Mouse (Mus musculus) brain, embryonic 14.5 days (tissue): ENCODE results near the gene Tead1. TPM values are rescaled to one million over a fixed set of nuclear protein-coding genes. Genes with fewer than 3 reads are reported as not detected.

Experiments
- DNase-seq: peaks from one replicate; pipeline ENCODE4 v3.0.0-alpha.2; 2011; ENCODE audit warnings: low read depth
- CTCF ChIP-seq: fragments of 200-500 bp; IDR thresholded peaks from 2 replicates; pipeline ENCODE4 v1.5.1; 2012; ENCODE audit warnings: inconsistent platforms, mild to moderate bottlenecking, moderate library complexity, borderline replicate concordance; ENCODE audit not compliant: insufficient read depth, insufficient read length; ENCODE audit errors: extremely low read depth
- POLR2A ChIP-seq: fragments of 200-500 bp; IDR thresholded peaks from 2 replicates; pipeline ENCODE4 v1.6.1; 2012; ENCODE audit warnings: mild to moderate bottlenecking, inconsistent platforms, borderline replicate concordance; ENCODE audit not compliant: poor library complexity, insufficient read depth, insufficient read length, severe bottlenecking; ENCODE audit errors: extremely low read depth
- polyA plus RNA-seq: library from polyadenylated mRNA; depleted of rRNA; stranded (reverse); fragments of >200 nt; gene quantifications from 2 replicates; pipeline ENCODE4 v1.2.3, GENCODE M21; 2012

Tead1 gene
- polyA plus RNA-seq, 1 experiment, result 27.2 TPM

GRCm38 (mm10) chr7:112743063-112743462, 63.9 kb downstream of the Tead1 start:
- no peak for TF ChIP-seq CTCF
- no peak for TF ChIP-seq POLR2A
- peak; percentile 59 for DNase-seq

- peak; percentile 89 for DNase-seq
- TF ChIP-seq CTCF (no peak), POLR2A (no peak)
Measured at GRCm38 (mm10) chr7:112743621-112744395, 64.7 kb downstream of the Tead1 start.

- no peak for DNase-seq
- TF ChIP-seq CTCF (no peak), POLR2A (no peak)
Measured at GRCm38 (mm10) chr7:112747187-112747586, 68.1 kb downstream of the Tead1 start.

- no peak for DNase-seq
- no peak for TF ChIP-seq CTCF
- TF ChIP-seq POLR2A, result no peak
Measured at GRCm38 (mm10) chr7:112747836-112748235, 68.7 kb downstream of the Tead1 start.

- TF ChIP-seq CTCF, result no peak
- no peak for TF ChIP-seq POLR2A
- no peak for DNase-seq
Measured at GRCm38 (mm10) chr7:112748327-112748726, 69.2 kb downstream of the Tead1 start.

GRCm38 (mm10) chr7:112750101-112750500, 71.0 kb downstream of the Tead1 start:
- DNase-seq, result no peak
- no peak for TF ChIP-seq CTCF
- no peak for TF ChIP-seq POLR2A

GRCm38 (mm10) chr7:112752311-112752710, 73.2 kb downstream of the Tead1 start:
- no peak for TF ChIP-seq CTCF
- no peak for TF ChIP-seq POLR2A
- no peak for DNase-seq

GRCm38 (mm10) chr7:112753314-112753713, 74.2 kb downstream of the Tead1 start:
- TF ChIP-seq CTCF (no peak), POLR2A (no peak)
- peak; percentile 73 for DNase-seq

GRCm38 (mm10) chr7:112759359-112759975, 80.3 kb downstream of the Tead1 start:
- TF ChIP-seq CTCF (no peak), POLR2A (no peak)
- DNase-seq, result no peak

- TF ChIP-seq CTCF (no peak), POLR2A (no peak)
- DNase-seq, result no peak
Measured at GRCm38 (mm10) chr7:112760293-112760692, 81.2 kb downstream of the Tead1 start.

GRCm38 (mm10) chr7:112760782-112761181, 81.7 kb downstream of the Tead1 start:
- no peak for TF ChIP-seq POLR2A
- TF ChIP-seq CTCF, result no peak
- peak; percentile 93 for DNase-seq

- DNase-seq, result peak; percentile 88
- TF ChIP-seq POLR2A (no peak), CTCF (no peak)
Measured at GRCm38 (mm10) chr7:112762870-112763269, 83.8 kb downstream of the Tead1 start.

GRCm38 (mm10) chr7:112763513-112763912, 84.4 kb downstream of the Tead1 start:
- TF ChIP-seq POLR2A (no peak), CTCF (no peak)
- DNase-seq, result no peak
